Mouse (Mus musculus): ENCODE results near the gene Fgd2. TPM values are rescaled to one million over a fixed set of nuclear protein-coding genes. Genes with fewer than 3 reads are reported as not detected.
A peak's percentile ranks its signal among the peaks of the same experiment; 100 is the strongest.

The Fgd2 gene
- polyA plus RNA-seq, 1 experiment from 2014 or later, result 3.8 TPM

DNA sequence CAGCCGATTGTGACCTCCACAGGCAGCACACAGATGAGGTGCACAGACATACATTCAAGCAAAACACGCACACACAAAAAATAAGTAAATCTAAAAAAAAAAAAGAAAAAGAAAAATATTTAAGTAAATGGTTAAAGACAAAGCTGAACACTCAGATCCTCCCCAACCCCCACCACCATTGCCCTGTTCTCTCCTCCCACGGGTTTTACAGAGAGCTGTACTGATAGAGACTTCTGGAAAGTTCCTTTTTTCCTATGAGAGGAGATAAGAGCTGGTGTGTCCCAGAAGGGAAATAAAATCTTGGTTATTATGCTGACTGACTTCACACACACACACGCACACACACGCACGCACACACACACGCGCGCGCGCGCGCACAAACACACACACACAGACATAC, 47.6 kb downstream of the Fgd2 start:
- H3K4me3 ChIP-seq (replicated peaks; ENCODE audit: low read length), result no peak overlapping the region
- DNase-seq (ENCODE audit: low spot score) (no peak), ATAC-seq (ENCODE audit: low FRiP score) (no peak)
- 95% methylated on average over 13 of the region's 13 CpGs for WGBS
- H3K4me2 ChIP-seq (replicated peaks), result no peak overlapping the region
- no peak overlapping the region for H3K27ac ChIP-seq
- H3K27me3 ChIP-seq (ENCODE audit: control insufficient read depth, insufficient read depth, low read length), result no peaks in the 10 kb centered on the region
- H3K9me3 ChIP-seq (ENCODE audit: control insufficient read depth, low read length), result no peaks in the 10 kb centered on the region
- H3K9ac ChIP-seq, result no peak overlapping the region
- H3K4me1 ChIP-seq (replicated peaks; ENCODE audit: control insufficient read depth, insufficient read depth, low read length), result no peaks in the 10 kb centered on the region
- H3K36me3 ChIP-seq (replicated peaks; ENCODE audit: control insufficient read depth, insufficient read depth), result no peaks in the 10 kb centered on the region

DNA sequence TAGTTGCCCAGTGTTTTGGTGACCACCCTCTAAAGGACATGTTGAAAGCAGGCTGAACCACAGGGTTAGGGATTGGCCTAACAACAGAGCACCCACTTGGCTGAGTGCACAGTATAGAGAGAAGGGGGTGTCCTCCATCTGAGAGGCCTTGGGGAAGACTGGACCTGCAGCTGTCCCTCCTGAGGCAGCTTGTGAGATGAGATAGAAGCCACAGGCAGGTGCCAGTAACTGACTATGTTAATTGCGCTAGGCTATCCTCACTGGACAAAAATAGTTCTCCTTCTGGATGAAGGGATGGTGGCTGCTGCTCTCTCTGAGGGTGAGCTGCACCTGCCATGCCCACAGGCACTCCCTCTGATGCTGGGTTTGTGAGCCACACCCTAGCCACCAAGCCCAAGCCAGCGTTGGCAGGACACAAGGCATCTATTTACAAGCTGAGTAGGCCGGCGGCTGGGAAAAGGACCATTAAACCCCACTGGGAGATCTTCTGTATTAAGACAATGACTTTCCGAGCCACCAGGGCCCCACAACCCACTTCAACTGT, 49.2 kb downstream of the Fgd2 start:
- no peak overlapping the region for H3K4me2 ChIP-seq (replicated peaks)
- H3K27me3 ChIP-seq (ENCODE audit: control insufficient read depth, insufficient read depth, low read length), result no peaks in the 10 kb centered on the region
- DNase-seq (ENCODE audit: low spot score) (no peak), ATAC-seq (ENCODE audit: low FRiP score) (no peak)
- no peaks in the 10 kb centered on the region for H3K9me3 ChIP-seq (ENCODE audit: control insufficient read depth, low read length)
- H3K36me3 ChIP-seq (replicated peaks; ENCODE audit: control insufficient read depth, insufficient read depth), result no peaks in the 10 kb centered on the region
- no peak overlapping the region for H3K9ac ChIP-seq
- H3K27ac ChIP-seq, result no peak overlapping the region
- no peaks in the 10 kb centered on the region for H3K4me1 ChIP-seq (replicated peaks; ENCODE audit: control insufficient read depth, insufficient read depth, low read length)
- WGBS, result 67% methylated on average over 5 of the region's 5 CpGs
- H3K4me3 ChIP-seq (replicated peaks; ENCODE audit: low read length), result no peak overlapping the region

DNA sequence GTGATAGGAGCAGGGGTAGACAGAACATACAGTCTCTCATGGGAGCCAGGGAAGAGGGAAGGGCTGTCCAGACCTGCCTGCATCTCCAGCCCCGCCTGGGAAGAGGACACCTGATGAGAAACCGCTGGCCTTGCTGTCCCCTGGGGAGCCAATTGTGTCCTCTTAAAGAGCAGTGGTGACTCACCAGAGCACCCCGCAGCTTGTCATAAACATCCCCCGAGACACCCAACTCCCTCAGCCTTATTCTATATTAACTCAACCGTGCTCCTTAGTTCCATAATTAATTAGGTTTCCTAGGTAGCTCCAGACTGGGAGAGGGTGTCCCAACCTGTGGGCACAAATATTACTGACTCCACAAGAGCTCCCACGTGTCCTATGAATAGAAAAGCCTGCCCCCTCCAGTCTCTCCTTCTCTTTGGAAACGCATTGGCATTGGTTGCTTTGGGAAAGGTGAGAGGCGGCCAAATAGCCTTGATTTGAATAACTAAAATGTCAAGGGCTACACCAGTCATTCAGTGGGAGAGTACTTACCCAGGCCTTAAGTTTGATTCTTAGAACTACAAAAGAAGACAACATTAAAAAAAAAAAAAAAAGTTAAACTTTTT, 51.2 kb downstream of the Fgd2 start:
- Histone ChIP-seq H3K27me3 (ENCODE audit: control insufficient read depth, insufficient read depth, low read length) (no peaks in the 10 kb centered on the region), H3K4me1 (replicated peaks; ENCODE audit: control insufficient read depth, insufficient read depth, low read length) (peaks cover 11% of the 10 kb centered on the region; the same call in 1 of the 2 replicates), H3K4me3 (replicated peaks; ENCODE audit: low read length) (no peak overlapping the region), H3K27ac (no peak overlapping the region), H3K36me3 (replicated peaks; ENCODE audit: control insufficient read depth, insufficient read depth) (no peaks in the 10 kb centered on the region), H3K4me2 (replicated peaks) (no peak overlapping the region), H3K9ac (no peak overlapping the region), H3K9me3 (ENCODE audit: control insufficient read depth, low read length) (no peaks in the 10 kb centered on the region)
- DNase-seq (ENCODE audit: low spot score) (no peak), ATAC-seq (ENCODE audit: low FRiP score) (no peak)
- 35% methylated on average over 8 of the region's 8 CpGs for WGBS

DNA sequence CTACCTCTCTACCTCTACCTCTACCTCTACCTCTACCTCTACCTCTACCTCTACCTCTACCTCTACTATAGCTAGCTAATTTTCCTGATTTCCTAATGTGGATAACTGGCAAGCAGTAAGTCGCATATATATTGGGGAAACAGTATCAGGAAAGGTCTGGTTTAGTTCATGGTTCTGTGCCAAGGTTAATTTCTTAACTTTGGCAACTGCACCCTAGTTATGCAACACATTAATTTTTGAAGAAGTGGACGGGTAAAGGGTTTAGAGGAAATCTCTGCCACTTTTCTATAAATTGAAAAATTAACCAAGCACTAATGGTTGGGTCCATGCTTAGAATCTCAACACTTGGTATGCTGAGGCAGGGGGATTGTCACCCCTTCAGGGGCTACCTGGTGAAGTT, 53.9 kb downstream of the Fgd2 start:
- DNase-seq (ENCODE audit: low spot score) (no peak), ATAC-seq (ENCODE audit: low FRiP score) (no peak)
- H3K36me3 ChIP-seq (replicated peaks; ENCODE audit: control insufficient read depth, insufficient read depth), result no peaks in the 10 kb centered on the region
- H3K4me2 ChIP-seq (replicated peaks), result no peak overlapping the region
- H3K9ac ChIP-seq, result no peak overlapping the region
- no peak overlapping the region for H3K4me3 ChIP-seq (replicated peaks; ENCODE audit: low read length)
- WGBS, result 88% methylated on average over 2 of the region's 2 CpGs
- no peaks in the 10 kb centered on the region for H3K9me3 ChIP-seq (ENCODE audit: control insufficient read depth, low read length)
- no peaks in the 10 kb centered on the region for H3K27me3 ChIP-seq (ENCODE audit: control insufficient read depth, insufficient read depth, low read length)
- H3K27ac ChIP-seq, result no peak overlapping the region
- peaks cover 11% of the 10 kb centered on the region; the same call in 1 of the 2 replicates for H3K4me1 ChIP-seq (replicated peaks; ENCODE audit: control insufficient read depth, insufficient read depth, low read length)

DNA sequence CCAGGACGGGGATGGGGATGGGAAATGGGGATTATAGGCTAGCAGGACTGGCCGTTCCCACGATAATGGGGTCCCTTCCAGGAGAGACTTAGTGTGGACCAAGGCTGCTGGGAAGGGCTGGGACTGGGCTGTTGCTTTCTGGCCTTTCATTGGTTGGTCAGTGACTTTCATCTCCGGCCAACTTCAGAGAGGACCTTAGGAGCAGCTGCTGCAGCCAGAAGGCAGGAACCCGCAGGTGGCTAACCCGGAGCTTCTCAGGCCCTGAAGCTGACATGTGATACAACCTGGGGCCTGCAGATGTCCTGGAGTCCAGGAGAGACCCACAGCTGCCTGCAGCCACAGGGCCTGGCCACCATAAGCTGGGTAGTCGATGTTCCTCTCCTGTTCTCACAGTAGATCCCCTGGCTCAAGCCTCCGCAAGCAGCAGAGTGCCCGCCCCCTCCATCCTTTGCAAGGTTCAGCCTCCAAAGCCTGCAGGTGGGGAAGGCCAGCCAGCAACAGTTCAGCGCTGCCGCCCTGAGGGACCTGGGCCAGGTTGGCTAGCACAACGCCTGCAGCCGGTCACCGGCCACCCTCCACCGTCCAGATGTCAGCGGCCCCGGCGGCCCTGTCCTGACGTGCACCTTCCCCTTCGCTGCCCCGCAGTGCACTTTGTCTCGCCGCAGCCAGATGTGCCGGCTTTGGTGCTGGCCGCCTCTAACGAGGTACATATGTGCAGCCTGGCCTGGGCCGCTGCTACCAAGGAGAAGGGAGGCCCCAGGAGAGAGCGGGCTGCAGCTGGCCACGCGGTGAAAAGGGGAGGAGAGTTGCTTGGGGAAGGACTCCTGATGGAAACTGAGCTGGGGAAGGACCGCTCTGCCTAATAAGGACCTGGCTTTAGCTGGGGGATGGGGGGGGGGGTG, 55.3 kb downstream of the Fgd2 start:
- H3K9ac ChIP-seq, result 0 out of 2 replicates have a peak overlapping the region, but pooled peaks have one; percentile 41
- H3K4me1 ChIP-seq (replicated peaks; ENCODE audit: control insufficient read depth, insufficient read depth, low read length), result peaks cover 11% of the 10 kb centered on the region; the same call in 1 of the 2 replicates
- no peak overlapping the region for H3K27ac ChIP-seq
- H3K4me2 ChIP-seq (replicated peaks), result peak overlapping the region; percentile 45
- 11% methylated on average over 31 of the region's 31 CpGs for WGBS
- H3K9me3 ChIP-seq (ENCODE audit: control insufficient read depth, low read length), result no peaks in the 10 kb centered on the region
- H3K36me3 ChIP-seq (replicated peaks; ENCODE audit: control insufficient read depth, insufficient read depth), result no peaks in the 10 kb centered on the region
- H3K27me3 ChIP-seq (ENCODE audit: control insufficient read depth, insufficient read depth, low read length), result no peaks in the 10 kb centered on the region
- DNase-seq (ENCODE audit: low spot score) (no peak), ATAC-seq (ENCODE audit: low FRiP score) (no peak)
- H3K4me3 ChIP-seq (replicated peaks; ENCODE audit: low read length), result no peak overlapping the region

DNA sequence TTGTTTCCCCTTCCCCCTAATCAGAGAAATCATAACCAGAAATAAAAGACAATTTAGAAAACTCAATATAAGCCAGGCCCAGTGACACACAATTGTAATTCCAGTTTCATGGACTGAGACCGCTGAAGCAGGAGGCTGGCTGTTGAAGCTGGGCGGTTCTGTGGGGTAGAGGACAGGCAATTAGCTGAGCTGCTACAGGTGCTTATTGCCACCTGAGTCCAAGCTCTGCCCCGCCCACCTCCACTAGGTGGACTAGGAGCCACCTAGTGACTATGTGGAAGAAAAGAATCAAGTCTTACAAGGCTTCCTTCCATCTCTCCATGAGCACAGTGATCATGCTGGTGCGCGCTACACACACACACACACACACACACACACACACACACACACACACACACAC, 56.0 kb downstream of the Fgd2 start:
- H3K27me3 ChIP-seq (ENCODE audit: control insufficient read depth, insufficient read depth, low read length), result no peaks in the 10 kb centered on the region
- H3K27ac ChIP-seq, result no peak overlapping the region
- peaks cover 11% of the 10 kb centered on the region; the same call in 1 of the 2 replicates for H3K4me1 ChIP-seq (replicated peaks; ENCODE audit: control insufficient read depth, insufficient read depth, low read length)
- no peak overlapping the region for H3K9ac ChIP-seq
- DNase-seq (ENCODE audit: low spot score), result no peak
- H3K4me3 ChIP-seq (replicated peaks; ENCODE audit: low read length), result no peak overlapping the region
- no peak for ATAC-seq (ENCODE audit: low FRiP score)
- 52% methylated on average over 5 of the region's 5 CpGs for WGBS
- no peaks in the 10 kb centered on the region for H3K9me3 ChIP-seq (ENCODE audit: control insufficient read depth, low read length)
- H3K4me2 ChIP-seq (replicated peaks), result no peak overlapping the region
- H3K36me3 ChIP-seq (replicated peaks; ENCODE audit: control insufficient read depth, insufficient read depth), result no peaks in the 10 kb centered on the region

DNA sequence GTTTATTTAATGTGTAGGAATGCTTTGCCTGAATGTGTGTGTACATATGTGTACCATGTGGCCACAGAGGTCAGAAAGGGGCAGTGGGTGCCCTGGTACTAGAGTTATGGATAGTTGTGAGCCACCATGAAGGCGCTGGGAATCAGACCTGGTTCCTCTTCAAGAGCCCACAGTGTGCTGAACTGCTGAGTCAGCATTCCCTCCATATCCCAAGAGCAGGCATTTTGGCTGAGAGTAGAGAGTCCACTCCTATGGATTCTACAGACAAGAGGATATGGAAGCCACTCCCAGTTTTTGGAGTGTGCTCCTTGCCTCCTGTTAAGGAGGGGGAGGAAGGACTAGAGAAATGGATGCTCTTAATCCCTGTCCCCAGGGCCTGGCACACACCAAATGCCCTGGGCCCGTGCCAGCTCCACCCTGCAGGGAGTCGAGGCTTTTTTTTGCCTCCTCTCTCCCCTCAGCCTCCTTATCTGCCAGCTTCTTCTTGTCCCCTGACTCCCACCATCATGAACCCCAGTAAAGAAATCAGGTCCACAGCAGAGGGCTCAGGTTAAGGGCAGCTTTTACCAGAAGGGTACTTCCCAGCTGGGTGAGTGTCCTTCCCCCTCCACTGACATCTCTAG, 58.2 kb downstream of the Fgd2 start:
- H3K9me3 ChIP-seq (ENCODE audit: control insufficient read depth, low read length), result no peaks in the 10 kb centered on the region
- DNase-seq (ENCODE audit: low spot score) (no peak), ATAC-seq (ENCODE audit: low FRiP score) (no peak)
- H3K9ac ChIP-seq, result no peak overlapping the region
- peaks cover 11% of the 10 kb centered on the region; the same call in 1 of the 2 replicates for H3K4me1 ChIP-seq (replicated peaks; ENCODE audit: control insufficient read depth, insufficient read depth, low read length)
- WGBS, result 67% methylated on average over 3 of the region's 3 CpGs
- H3K27ac ChIP-seq, result no peak overlapping the region
- no peaks in the 10 kb centered on the region for H3K27me3 ChIP-seq (ENCODE audit: control insufficient read depth, insufficient read depth, low read length)
- H3K4me2 ChIP-seq (replicated peaks), result no peak overlapping the region
- no peak overlapping the region for H3K4me3 ChIP-seq (replicated peaks; ENCODE audit: low read length)
- no peaks in the 10 kb centered on the region for H3K36me3 ChIP-seq (replicated peaks; ENCODE audit: control insufficient read depth, insufficient read depth)

DNA sequence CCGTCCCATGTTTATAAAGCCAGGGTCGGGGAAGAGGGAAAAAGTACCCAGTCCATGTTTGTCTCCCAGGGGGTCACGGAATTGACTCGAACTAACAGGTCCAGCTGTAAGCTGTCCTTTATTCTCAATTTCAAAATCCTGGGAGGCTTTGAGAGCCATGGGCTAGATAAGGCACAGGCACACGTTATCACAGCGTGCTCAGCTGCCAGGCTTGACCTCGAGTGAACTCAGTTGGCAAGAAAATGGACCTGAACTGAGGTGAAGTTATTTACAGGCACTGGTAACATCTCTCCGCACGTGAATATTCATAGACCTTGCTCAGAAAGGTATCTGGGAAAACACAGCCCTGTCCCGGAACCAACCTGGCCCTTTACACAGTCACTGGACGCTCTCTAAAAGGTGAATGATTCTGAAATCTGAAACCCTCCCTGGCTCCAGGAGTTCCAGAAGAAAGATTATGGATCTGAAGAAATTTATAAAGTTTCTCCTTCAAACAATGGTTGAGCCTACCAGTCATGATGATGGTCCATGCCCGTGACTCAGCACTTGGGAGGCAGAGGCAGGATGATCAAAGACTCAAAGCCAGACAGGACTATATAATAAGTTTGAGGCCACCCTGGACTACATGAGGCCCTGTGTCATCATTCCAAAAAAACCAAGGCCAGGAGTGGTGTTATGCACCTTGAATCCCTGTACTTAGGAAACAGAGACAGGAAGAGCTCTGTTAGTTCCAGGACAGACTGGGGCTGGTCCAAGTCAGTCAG, 59.4 kb downstream of the Fgd2 start:
- no peak overlapping the region for H3K9ac ChIP-seq
- no peak overlapping the region for H3K4me3 ChIP-seq (replicated peaks; ENCODE audit: low read length)
- H3K4me2 ChIP-seq (replicated peaks), result no peak overlapping the region
- H3K27me3 ChIP-seq (ENCODE audit: control insufficient read depth, insufficient read depth, low read length), result no peaks in the 10 kb centered on the region
- WGBS, result 79% methylated on average over 12 of the region's 12 CpGs
- no peaks in the 10 kb centered on the region for H3K36me3 ChIP-seq (replicated peaks; ENCODE audit: control insufficient read depth, insufficient read depth)
- DNase-seq (ENCODE audit: low spot score) (no peak), ATAC-seq (ENCODE audit: low FRiP score) (no peak)
- H3K9me3 ChIP-seq (ENCODE audit: control insufficient read depth, low read length), result no peaks in the 10 kb centered on the region
- peaks cover 11% of the 10 kb centered on the region; the same call in 1 of the 2 replicates for H3K4me1 ChIP-seq (replicated peaks; ENCODE audit: control insufficient read depth, insufficient read depth, low read length)
- H3K27ac ChIP-seq, result no peak overlapping the region
